Mouse (Mus musculus): Measurements from ENCODE around the gene Irf2. TPM values are rescaled to one million over a fixed set of nuclear protein-coding genes. Genes with fewer than 3 reads are reported as not detected.

Irf2 gene
- polyA plus RNA-seq, 1 experiment from 2014 or later: 15.3 TPM

DNA sequence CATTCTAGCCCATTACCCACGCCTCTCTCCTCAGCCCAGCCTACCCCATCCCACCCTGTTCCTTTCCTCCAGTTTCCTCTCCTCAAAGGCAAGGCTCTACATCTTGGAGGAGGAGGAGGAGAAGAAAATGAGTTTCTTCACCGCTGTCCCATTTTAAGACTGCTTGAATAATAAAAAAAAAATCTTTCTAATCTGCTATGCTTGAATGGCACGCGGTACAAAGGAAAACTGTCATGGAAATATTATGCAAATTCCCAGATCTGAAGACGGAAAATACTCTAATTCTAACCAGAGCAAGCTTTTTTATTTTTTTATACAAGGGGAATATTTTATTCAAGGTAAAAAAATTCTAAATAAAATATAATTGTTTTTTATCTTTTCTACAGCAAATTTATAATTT lies 107.4 kb downstream of the Irf2 start:
- H3K4me1 ChIP-seq (ENCODE audit: control insufficient read depth, insufficient read depth, low read length): peaks cover 7% of the 10 kb centered on the region
- H3K36me3 ChIP-seq (ENCODE audit: control insufficient read depth, insufficient read depth, low read length): no peaks in the 10 kb centered on the region; the same call in 1 of the 2 replicates
- H3K9ac ChIP-seq (ENCODE audit: low read length): no peak overlapping the region
- 97% methylated on average over 5 of the region's 5 CpGs for WGBS
- no peak overlapping the region for H3K27ac ChIP-seq (replicated peaks; ENCODE audit: low read depth, low read length)
- no peak overlapping the region for H3K4me3 ChIP-seq (ENCODE audit: low read depth, low read length)
- no peak for DNase-seq (ENCODE audit: low spot score)
- H3K27me3 ChIP-seq (ENCODE audit: control insufficient read depth, insufficient read depth, low read length): no peaks in the 10 kb centered on the region
- no peak overlapping the region for H3K4me2 ChIP-seq (ENCODE audit: low read depth, severe bottlenecking)
- ATAC-seq (ENCODE audit: insufficient number of reproducible peaks, low FRiP score, low TSS enrichment, low read depth): no peak
- no peaks in the 10 kb centered on the region for H3K9me3 ChIP-seq (ENCODE audit: control insufficient read depth, low read length)

DNA sequence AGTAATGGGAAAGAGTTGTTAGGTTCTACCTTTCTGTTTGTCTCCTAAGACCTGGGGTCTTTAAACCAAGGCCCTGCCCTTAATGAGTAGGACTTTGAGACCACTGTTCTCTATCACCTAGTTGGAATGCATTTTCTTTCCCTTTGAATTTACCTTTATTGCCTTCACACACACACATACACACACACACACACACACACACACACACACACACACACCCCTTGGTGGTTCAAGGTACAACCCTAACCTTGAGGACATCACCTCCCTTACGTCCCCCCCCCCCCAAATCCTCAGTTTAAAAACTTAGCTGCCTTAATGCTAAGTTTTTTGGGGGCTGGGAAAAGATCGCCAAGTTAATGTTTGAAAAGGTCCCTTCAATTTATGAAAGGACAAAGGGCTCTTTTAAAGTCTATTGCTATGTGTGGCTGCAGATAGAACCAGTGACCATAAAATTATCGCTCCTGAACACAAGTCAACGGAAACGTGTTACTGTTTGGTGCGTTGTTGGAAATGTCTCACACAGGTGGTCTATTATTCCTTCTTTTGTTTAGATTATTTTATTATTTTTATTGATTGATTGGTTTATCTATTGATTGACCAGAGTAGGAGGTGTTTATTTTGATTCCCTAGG lies 108.6 kb downstream of the Irf2 start:
- DNase-seq (ENCODE audit: low spot score) (no peak), ATAC-seq (ENCODE audit: insufficient number of reproducible peaks, low FRiP score, low TSS enrichment, low read depth) (no peak)
- 82% methylated on average over 6 of the region's 6 CpGs for WGBS
- Histone ChIP-seq H3K36me3 (ENCODE audit: control insufficient read depth, insufficient read depth, low read length) (no peaks in the 10 kb centered on the region; the same call in 1 of the 2 replicates), H3K4me1 (ENCODE audit: control insufficient read depth, insufficient read depth, low read length) (peaks cover 7% of the 10 kb centered on the region), H3K4me2 (ENCODE audit: low read depth, severe bottlenecking) (no peak overlapping the region), H3K27me3 (ENCODE audit: control insufficient read depth, insufficient read depth, low read length) (no peaks in the 10 kb centered on the region), H3K9ac (ENCODE audit: low read length) (no peak overlapping the region), H3K27ac (replicated peaks; ENCODE audit: low read depth, low read length) (no peak overlapping the region), H3K9me3 (ENCODE audit: control insufficient read depth, low read length) (no peaks in the 10 kb centered on the region), H3K4me3 (ENCODE audit: low read depth, low read length) (no peak overlapping the region)

DNA sequence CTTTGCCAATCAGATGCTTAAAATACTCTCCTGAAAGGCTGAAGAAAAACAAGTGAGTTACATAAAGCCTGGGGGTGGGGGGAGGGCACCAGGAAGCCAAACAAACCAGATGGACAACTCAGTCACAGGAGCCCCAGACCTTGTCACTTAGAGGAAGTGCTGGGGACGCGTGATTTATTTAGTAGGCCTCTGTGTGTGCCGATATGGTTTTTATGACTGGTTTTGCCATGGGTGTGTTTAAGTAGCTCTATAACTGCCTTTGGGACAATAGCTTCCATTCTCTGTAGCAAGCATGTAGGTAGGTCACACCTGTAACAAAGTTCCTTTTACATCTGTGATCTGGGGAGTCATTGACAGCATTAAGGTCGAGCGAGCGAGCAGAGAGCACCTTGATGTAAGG lies 109.4 kb downstream of the Irf2 start:
- whole genome bisulfite sequencing: 55% methylated on average over 6 of the region's 6 CpGs
- Histone ChIP-seq H3K9me3 (ENCODE audit: control insufficient read depth, low read length) (no peaks in the 10 kb centered on the region), H3K9ac (ENCODE audit: low read length) (no peak overlapping the region), H3K27me3 (ENCODE audit: control insufficient read depth, insufficient read depth, low read length) (no peaks in the 10 kb centered on the region), H3K4me3 (ENCODE audit: low read depth, low read length) (no peak overlapping the region), H3K4me1 (ENCODE audit: control insufficient read depth, insufficient read depth, low read length) (peaks cover 7% of the 10 kb centered on the region), H3K4me2 (ENCODE audit: low read depth, severe bottlenecking) (no peak overlapping the region), H3K36me3 (ENCODE audit: control insufficient read depth, insufficient read depth, low read length) (no peaks in the 10 kb centered on the region; the same call in 1 of the 2 replicates), H3K27ac (replicated peaks; ENCODE audit: low read depth, low read length) (0 out of 2 replicates have a peak overlapping the region, but pooled peaks have one; percentile 14)
- peak; percentile 30 for DNase-seq (ENCODE audit: low spot score)
- ATAC-seq (ENCODE audit: insufficient number of reproducible peaks, low FRiP score, low TSS enrichment, low read depth): no peak

DNA sequence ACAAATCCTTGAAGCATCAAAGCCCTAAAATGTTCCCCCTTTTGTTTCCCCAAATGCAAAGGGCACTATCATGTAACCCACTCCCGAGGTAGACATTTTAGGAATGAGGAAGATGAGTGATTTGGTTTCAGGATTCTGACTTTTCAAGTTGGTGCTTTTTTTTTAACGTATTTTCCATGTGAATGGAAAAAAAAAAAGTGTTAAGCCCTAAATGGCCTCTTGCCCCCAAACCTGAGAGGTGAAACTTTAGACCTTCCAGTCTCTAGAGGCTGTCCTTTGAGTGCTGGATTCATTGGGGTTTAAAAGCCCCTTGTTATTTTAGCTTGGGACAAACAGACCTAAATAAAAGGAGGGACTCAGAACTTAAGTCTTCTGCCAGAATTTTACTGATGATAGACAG lies 109.9 kb downstream of the Irf2 start:
- H3K4me2 ChIP-seq (ENCODE audit: low read depth, severe bottlenecking): no peak overlapping the region
- H3K27ac ChIP-seq (replicated peaks; ENCODE audit: low read depth, low read length): no peak overlapping the region
- peaks cover 7% of the 10 kb centered on the region for H3K4me1 ChIP-seq (ENCODE audit: control insufficient read depth, insufficient read depth, low read length)
- no peaks in the 10 kb centered on the region for H3K27me3 ChIP-seq (ENCODE audit: control insufficient read depth, insufficient read depth, low read length)
- no peak overlapping the region for H3K9ac ChIP-seq (ENCODE audit: low read length)
- DNase-seq (ENCODE audit: low spot score) (no peak), ATAC-seq (ENCODE audit: insufficient number of reproducible peaks, low FRiP score, low TSS enrichment, low read depth) (no peak)
- no peaks in the 10 kb centered on the region for H3K9me3 ChIP-seq (ENCODE audit: control insufficient read depth, low read length)
- no peaks in the 10 kb centered on the region; the same call in 1 of the 2 replicates for H3K36me3 ChIP-seq (ENCODE audit: control insufficient read depth, insufficient read depth, low read length)
- H3K4me3 ChIP-seq (ENCODE audit: low read depth, low read length): no peak overlapping the region
- 34% methylated on average over 2 of the region's 2 CpGs for WGBS

DNA sequence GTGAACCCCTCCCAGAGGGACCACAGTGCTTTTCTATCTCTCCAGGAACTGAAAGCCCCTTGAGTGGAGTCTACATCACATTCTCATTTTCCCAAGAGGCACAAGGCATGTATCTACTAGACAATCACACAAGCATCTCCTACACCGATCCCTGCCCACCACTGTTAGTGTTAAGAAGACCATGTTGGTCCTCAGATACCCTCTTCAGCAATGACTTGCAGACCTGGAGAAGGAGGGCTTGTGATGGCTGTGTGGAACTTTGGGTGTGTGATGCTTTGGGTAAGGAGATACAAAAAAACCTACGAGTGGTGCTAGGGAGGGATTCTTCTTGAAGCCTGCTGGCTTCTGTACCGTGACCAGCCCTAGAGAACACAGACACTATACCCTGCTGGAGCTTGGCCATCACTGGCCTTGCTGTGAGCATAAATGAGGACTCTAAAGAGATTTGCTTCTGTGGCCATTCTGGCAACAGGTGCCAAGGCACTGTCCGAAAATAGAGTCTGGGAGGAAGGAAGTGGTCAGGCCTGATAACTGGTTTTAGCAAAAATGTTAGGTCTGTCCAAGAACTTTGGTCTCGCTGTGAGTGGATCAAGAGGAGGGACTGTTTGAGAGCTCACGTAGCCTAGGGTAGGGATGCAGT lies 110.8 kb downstream of the Irf2 start:
- H3K4me2 ChIP-seq (ENCODE audit: low read depth, severe bottlenecking): no peak overlapping the region
- WGBS: 87% methylated on average over 6 of the region's 6 CpGs
- no peaks in the 10 kb centered on the region; the same call in 1 of the 2 replicates for H3K36me3 ChIP-seq (ENCODE audit: control insufficient read depth, insufficient read depth, low read length)
- H3K4me1 ChIP-seq (ENCODE audit: control insufficient read depth, insufficient read depth, low read length): peaks cover 7% of the 10 kb centered on the region
- H3K4me3 ChIP-seq (ENCODE audit: low read depth, low read length): no peak overlapping the region
- ATAC-seq (ENCODE audit: insufficient number of reproducible peaks, low FRiP score, low TSS enrichment, low read depth): no peak
- H3K9me3 ChIP-seq (ENCODE audit: control insufficient read depth, low read length): no peaks in the 10 kb centered on the region
- H3K27me3 ChIP-seq (ENCODE audit: control insufficient read depth, insufficient read depth, low read length): no peaks in the 10 kb centered on the region
- H3K9ac ChIP-seq (ENCODE audit: low read length): no peak overlapping the region
- no peak for DNase-seq (ENCODE audit: low spot score)
- no peak overlapping the region for H3K27ac ChIP-seq (replicated peaks; ENCODE audit: low read depth, low read length)

DNA sequence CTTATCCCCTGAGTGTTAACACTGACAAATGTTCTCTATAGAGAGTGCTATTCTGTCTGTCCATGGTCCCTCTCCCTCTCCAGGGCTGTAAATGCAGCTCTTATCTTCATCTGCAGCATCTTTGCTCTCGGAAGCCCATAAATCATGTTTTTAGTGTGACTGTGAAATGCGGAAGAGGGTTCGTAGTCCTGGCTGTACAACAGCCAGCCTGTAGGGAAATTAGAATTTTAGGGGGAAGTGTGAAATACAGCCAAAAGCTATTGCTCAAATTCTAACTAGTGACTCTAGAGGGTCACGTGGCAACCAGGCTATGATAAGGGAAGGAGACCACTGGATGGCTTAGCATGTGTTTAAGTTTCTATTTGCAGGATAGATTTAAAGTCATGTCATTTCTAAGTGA lies 112.0 kb downstream of the Irf2 start:
- Histone ChIP-seq H3K9me3 (ENCODE audit: control insufficient read depth, low read length) (no peaks in the 10 kb centered on the region), H3K9ac (ENCODE audit: low read length) (no peak overlapping the region), H3K4me2 (ENCODE audit: low read depth, severe bottlenecking) (no peak overlapping the region), H3K4me3 (ENCODE audit: low read depth, low read length) (no peak overlapping the region), H3K4me1 (ENCODE audit: control insufficient read depth, insufficient read depth, low read length) (peaks cover 7% of the 10 kb centered on the region), H3K27me3 (ENCODE audit: control insufficient read depth, insufficient read depth, low read length) (no peaks in the 10 kb centered on the region), H3K36me3 (ENCODE audit: control insufficient read depth, insufficient read depth, low read length) (no peaks in the 10 kb centered on the region), H3K27ac (replicated peaks; ENCODE audit: low read depth, low read length) (no peak overlapping the region)
- ATAC-seq (ENCODE audit: insufficient number of reproducible peaks, low FRiP score, low TSS enrichment, low read depth): no peak
- WGBS: 56% methylated on average over 4 of the region's 4 CpGs
- no peak for DNase-seq (ENCODE audit: low spot score)

DNA sequence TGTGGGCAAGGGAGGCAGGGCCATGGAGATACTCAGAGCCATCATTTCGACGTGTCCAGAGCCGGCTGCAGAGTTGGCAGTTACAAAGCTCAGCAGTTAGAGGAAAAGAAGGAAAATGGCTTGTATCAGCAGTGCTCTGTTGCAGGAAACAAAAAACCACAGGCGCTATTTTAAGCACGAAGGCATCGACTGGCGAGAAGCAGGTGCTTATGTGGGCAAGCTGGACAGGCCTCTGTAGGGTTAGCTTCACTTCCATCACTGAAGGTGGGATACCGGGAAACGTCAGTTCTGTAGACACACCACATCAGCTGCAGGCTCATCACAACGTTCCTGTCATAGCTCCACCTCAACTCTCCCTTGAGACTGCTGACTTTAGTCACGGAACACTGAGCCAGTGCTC lies 112.8 kb downstream of the Irf2 start:
- Histone ChIP-seq H3K27me3 (ENCODE audit: control insufficient read depth, insufficient read depth, low read length) (no peaks in the 10 kb centered on the region), H3K9ac (ENCODE audit: low read length) (no peak overlapping the region), H3K4me1 (ENCODE audit: control insufficient read depth, insufficient read depth, low read length) (peaks cover 7% of the 10 kb centered on the region), H3K4me2 (ENCODE audit: low read depth, severe bottlenecking) (no peak overlapping the region), H3K36me3 (ENCODE audit: control insufficient read depth, insufficient read depth, low read length) (no peaks in the 10 kb centered on the region), H3K9me3 (ENCODE audit: control insufficient read depth, low read length) (no peaks in the 10 kb centered on the region), H3K4me3 (ENCODE audit: low read depth, low read length) (no peak overlapping the region), H3K27ac (replicated peaks; ENCODE audit: low read depth, low read length) (no peak overlapping the region)
- DNase-seq (ENCODE audit: low spot score) (no peak), ATAC-seq (ENCODE audit: insufficient number of reproducible peaks, low FRiP score, low TSS enrichment, low read depth) (no peak)
- 85% methylated on average over 11 of the region's 11 CpGs for WGBS

DNA sequence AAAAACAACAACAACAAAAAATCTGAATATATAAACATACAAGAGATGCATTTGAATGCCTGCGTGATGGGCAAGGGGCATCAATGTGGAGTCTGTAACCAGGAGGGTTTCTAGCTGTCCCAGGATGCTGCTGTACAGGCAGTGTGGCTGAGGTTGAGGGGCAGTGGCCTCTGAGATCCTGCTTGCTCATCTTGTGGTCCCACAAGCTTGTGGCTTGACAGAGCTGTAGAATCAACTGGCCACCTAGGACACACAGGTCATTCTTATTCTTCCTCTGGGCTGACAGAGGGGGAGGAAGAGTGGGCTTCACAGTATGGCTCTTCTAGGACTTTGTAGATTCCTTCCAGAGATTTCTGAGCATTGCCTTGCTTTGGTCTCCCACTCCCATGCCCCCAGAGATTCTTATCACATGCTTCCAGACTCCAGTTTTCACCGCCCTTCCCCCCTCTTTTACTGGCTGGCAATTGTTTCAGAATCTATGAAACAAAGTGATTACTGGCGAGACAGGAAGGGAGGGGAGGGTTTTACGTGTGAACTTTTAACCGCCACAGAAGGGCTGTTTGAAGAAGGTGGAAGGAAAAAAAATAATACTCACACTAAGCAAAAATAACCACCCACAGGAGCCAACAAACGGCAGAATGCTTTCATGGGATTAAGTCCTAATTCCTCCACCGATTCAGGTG lies 119.8 kb downstream of the Irf2 start:
- Histone ChIP-seq H3K9me3 (ENCODE audit: control insufficient read depth, low read length) (no peaks in the 10 kb centered on the region), H3K4me3 (ENCODE audit: low read depth, low read length) (no peak overlapping the region), H3K9ac (ENCODE audit: low read length) (no peak overlapping the region), H3K4me2 (ENCODE audit: low read depth, severe bottlenecking) (no peak overlapping the region), H3K27me3 (ENCODE audit: control insufficient read depth, insufficient read depth, low read length) (no peaks in the 10 kb centered on the region), H3K36me3 (ENCODE audit: control insufficient read depth, insufficient read depth, low read length) (no peaks in the 10 kb centered on the region), H3K27ac (replicated peaks; ENCODE audit: low read depth, low read length) (no peak overlapping the region), H3K4me1 (ENCODE audit: control insufficient read depth, insufficient read depth, low read length) (no peaks in the 10 kb centered on the region)
- DNase-seq (ENCODE audit: low spot score): peak; percentile 25
- WGBS: 40% methylated on average over 7 of the region's 7 CpGs
- no peak for ATAC-seq (ENCODE audit: insufficient number of reproducible peaks, low FRiP score, low TSS enrichment, low read depth)
